ENCODE assay signal across 8 mouse cellular contexts in genomic region chr5:125475601-125476285, GRCm38 (mm10). TPM values are rescaled to one million over a fixed set of nuclear protein-coding genes. Genes with fewer than 3 reads are reported as not detected.
A peak's percentile ranks its signal among the peaks of the same experiment; 100 is the strongest.
DNase-seq lines count a peak whose midpoint lies in the region; ATAC-seq and TF ChIP-seq lines count a peak whose summit lies in the region.

Aacs (plus strand) TSS chr5:125475814.

- H3K4me1 ChIP-seq in ES-Bruce4 (ENCODE audit: control insufficient read depth, insufficient read depth, low read length), result no peaks in the 10 kb centered on the region
- peaks cover 41% of the 10 kb centered on the region for H3K4me1 ChIP-seq in forebrain, embryonic 13.5 days
- H3K4me1 ChIP-seq in liver, postnatal 0 days (ENCODE audit: insufficient read depth), result peaks cover 29% of the 10 kb centered on the region
- peaks cover 18% of the 10 kb centered on the region for H3K4me1 ChIP-seq in neural tube, embryonic 14.5 days (ENCODE audit: control insufficient read depth, insufficient read depth, low read length)

- DNase-seq in heart, postnatal 10 days, result peak; percentile 98 to 99
- DNase-seq in large intestine, adult 2 months (ENCODE audit: low read depth, low spot score), result peak; percentile 82
- peak; percentile 99 for DNase-seq in liver, postnatal 0 days
- peak; percentile 99 for DNase-seq in testis, postnatal 10 days (ENCODE audit: low spot score)

- peak; percentile 88 for TF ChIP-seq POLR2A in ES-Bruce4 (IDR thresholded peaks at IDR 0.05; ENCODE audit: insufficient read depth, low read length)

- H3K4me3 ChIP-seq in ES-Bruce4 (ENCODE audit: low read depth, low read length), result peak within 1 kb of the TSS; percentile 64
- H3K4me3 ChIP-seq in forebrain, embryonic 13.5 days, result peak within 1 kb of the TSS; percentile 89
- H3K4me3 ChIP-seq in liver, postnatal 0 days (ENCODE audit: low read depth, low read length), result peak within 1 kb of the TSS; percentile 85
- H3K4me3 ChIP-seq in neural tube, embryonic 14.5 days (ENCODE audit: low read depth, low read length), result peak within 1 kb of the TSS; percentile 64

- no peaks in the 10 kb centered on the region for H3K9me3 ChIP-seq in ES-Bruce4 (replicated peaks; ENCODE audit: control insufficient read depth, insufficient read depth, low read length, poor library complexity, severe bottlenecking)
- H3K9me3 ChIP-seq in forebrain, embryonic 13.5 days (replicated peaks), result no peaks in the 10 kb centered on the region
- H3K9me3 ChIP-seq in liver, postnatal 0 days (ENCODE audit: low read length), result no peaks in the 10 kb centered on the region
- H3K9me3 ChIP-seq in neural tube, embryonic 14.5 days (ENCODE audit: control insufficient read depth, low read length), result no peaks in the 10 kb centered on the region

- WGBS in forebrain, embryonic 13.5 days, result under 1% methylated on average over 59 of the region's 60 CpGs
- under 1% methylated on average over 60 of the region's 60 CpGs for WGBS in large intestine, adult 2 months
- under 1% methylated on average over 60 of the region's 60 CpGs for WGBS in liver, postnatal 0 days (ENCODE audit: insufficient replicate concordance)
- under 1% methylated on average over 53 of the region's 60 CpGs for WGBS in neural tube, embryonic 14.5 days

- TF ChIP-seq CTCF in ES-Bruce4 (IDR thresholded peaks at IDR 0.05; ENCODE audit: low read depth, low read length), result no peak
- TF ChIP-seq CTCF in liver, postnatal 0 days (IDR thresholded peaks at IDR 0.05; ENCODE audit: low read depth), result no peak

- TF ChIP-seq EP300 in ES-Bruce4 (IDR thresholded peaks at IDR 0.05; ENCODE audit: insufficient read depth, low read depth, low read length), result peak; percentile 78
- TF ChIP-seq EP300 in liver, postnatal 0 days (IDR thresholded peaks at IDR 0.05; ENCODE audit: low read depth), result peak; percentile 79; the same call in 1 of the 2 replicates

- intact Hi-C loops in heart, postnatal 10 days (cut with DNase I), result loop anchor here (1.0 kb wide), 1 partner anchor 10 kb away; no protein-coding TSS in a partner anchor

- H3K27ac ChIP-seq in ES-Bruce4 (ENCODE audit: insufficient read depth, low read length), result no peak within 1 kb of the TSS
- H3K27ac ChIP-seq in forebrain, embryonic 13.5 days, result peak within 1 kb of the TSS; percentile 65
- peak within 1 kb of the TSS; percentile 88 for H3K27ac ChIP-seq in liver, postnatal 0 days (ENCODE audit: low read depth)
- peak within 1 kb of the TSS; percentile 62 for H3K27ac ChIP-seq in neural tube, embryonic 14.5 days (ENCODE audit: low read depth, low read length)

- H3K9ac ChIP-seq in ES-Bruce4 (ENCODE audit: low read depth, poor library complexity, severe bottlenecking), result peak within 1 kb of the TSS; percentile 21
- peak within 1 kb of the TSS; percentile 85 for H3K9ac ChIP-seq in forebrain, embryonic 13.5 days
- H3K9ac ChIP-seq in liver, postnatal 0 days (replicated peaks), result peak within 1 kb of the TSS; percentile 81
- H3K9ac ChIP-seq in neural tube, embryonic 14.5 days (replicated peaks; ENCODE audit: low read depth, low read length), result peak within 1 kb of the TSS; percentile 75

- H3K4me2 ChIP-seq in forebrain, embryonic 13.5 days, result peak within 1 kb of the TSS; percentile 90
- H3K4me2 ChIP-seq in liver, postnatal 0 days (ENCODE audit: low read depth, low read length), result peak within 1 kb of the TSS; percentile 99
- H3K4me2 ChIP-seq in neural tube, embryonic 14.5 days (ENCODE audit: low read depth, low read length), result peak within 1 kb of the TSS; percentile 92

- H3K36me3 ChIP-seq in ES-Bruce4 (ENCODE audit: control insufficient read depth, insufficient read depth, low read length, poor library complexity, severe bottlenecking), result no peaks in the 10 kb centered on the region
- peaks cover 10% of the 10 kb centered on the region for H3K36me3 ChIP-seq in forebrain, embryonic 13.5 days (ENCODE audit: poor library complexity, severe bottlenecking)
- no peaks in the 10 kb centered on the region for H3K36me3 ChIP-seq in liver, postnatal 0 days (replicated peaks; ENCODE audit: insufficient read depth, low read length)
- no peaks in the 10 kb centered on the region for H3K36me3 ChIP-seq in neural tube, embryonic 14.5 days (ENCODE audit: control insufficient read depth, insufficient read depth, low read length)

- no peaks in the 10 kb centered on the region for H3K27me3 ChIP-seq in ES-Bruce4 (ENCODE audit: control insufficient read depth, insufficient read depth, low read length, poor library complexity, severe bottlenecking)
- no peaks in the 10 kb centered on the region for H3K27me3 ChIP-seq in forebrain, embryonic 13.5 days
- no peaks in the 10 kb centered on the region for H3K27me3 ChIP-seq in liver, postnatal 0 days (ENCODE audit: insufficient read depth, low read length)
- no peaks in the 10 kb centered on the region for H3K27me3 ChIP-seq in neural tube, embryonic 14.5 days (ENCODE audit: control insufficient read depth, insufficient read depth, low read length)

- ATAC-seq in cerebellum, adult (ENCODE audit: insufficient number of reproducible peaks, low FRiP score, low TSS enrichment), result peak; percentile 86
- peak; percentile 93 for ATAC-seq in forebrain, embryonic 13.5 days
- peak; percentile 95 for ATAC-seq in liver, postnatal 0 days
- ATAC-seq in neural tube, embryonic 14.5 days (ENCODE audit: low read depth), result peak; percentile 94

RNA-seq across cellular contexts. Expression of gene Aacs, which starts in this region (rescaled TPM):
- polyA plus RNA-seq in ES-Bruce4 (2011; ENCODE audit: insufficient read depth, insufficient read length, low read depth, missing spikeins), result 23.2 and 26.3 TPM in 2 replicates
- 53.7 and 54.6 TPM in 2 replicates for polyA plus RNA-seq in forebrain, embryonic 13.5 days (2015; fragmentation: Nextera tagmentation; extraction: Ambion mirVana)
- total RNA-seq in heart, postnatal 10 days (2021), result 1 to 10 TPM; 4.8 to 5.0 TPM
- polyA plus RNA-seq in large intestine, adult 2 months (2012; rRNA removed), result 51.1 and 58.6 TPM in 2 replicates
- polyA plus RNA-seq in liver, postnatal 0 days (2015; fragmentation: Nextera tagmentation; extraction: Ambion mirVana), result 3.8 and 4.6 TPM in 2 replicates
- 78.9 and 79.8 TPM in 2 replicates for polyA plus RNA-seq in neural tube, embryonic 14.5 days (2014; fragmentation: Nextera tagmentation; extraction: Ambion mirVana)

Comparison
In these comparisons a context has a peak if more than half of its experiments do, and no peak if none do; other contexts are left out.
1. H3K9ac ChIP-seq: peak in every context shown above with its lines; median percentile 85 in forebrain, embryonic 13.5 days; 81 in liver, postnatal 0 days; 75 in neural tube, embryonic 14.5 days; 21 in ES-Bruce4.